Mouse (Mus musculus): ENCODE measurements around the gene Camsap2. TPM values are rescaled to one million over a fixed set of nuclear protein-coding genes. Genes with fewer than 3 reads are reported as not detected.

Camsap2 gene
- polyA plus RNA-seq, 1 experiment from 2014 or later: 59.5 TPM

DNA sequence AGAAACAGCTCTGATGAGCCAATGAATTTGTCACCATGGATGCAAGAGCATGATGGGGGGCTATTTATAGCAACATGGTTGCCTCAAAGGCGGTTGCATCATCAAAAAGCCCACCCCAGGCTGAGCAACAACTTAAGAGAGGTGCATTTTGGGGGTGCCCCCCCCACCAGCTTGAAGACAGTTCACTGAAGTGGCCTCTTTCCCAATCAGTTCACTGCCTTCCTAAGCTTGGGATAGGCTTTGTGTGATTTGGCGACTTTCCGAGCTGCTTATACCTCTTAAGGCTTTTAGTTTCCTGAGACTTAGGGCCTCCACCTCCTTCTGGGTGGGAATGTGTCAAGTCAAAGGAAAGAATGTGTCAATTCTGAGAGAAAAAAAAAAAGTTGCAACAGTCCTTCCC lies 20.1 kb upstream of the Camsap2 start:
- no peak overlapping the region for H3K4me2 ChIP-seq (replicated peaks)
- no peaks in the 10 kb centered on the region for H3K4me1 ChIP-seq (replicated peaks; ENCODE audit: control insufficient read depth, insufficient read depth, low read length)
- H3K9ac ChIP-seq: no peak overlapping the region
- WGBS: 76% methylated on average over 3 of the region's 3 CpGs
- no peaks in the 10 kb centered on the region for H3K36me3 ChIP-seq (replicated peaks; ENCODE audit: control insufficient read depth, insufficient read depth)
- no peak overlapping the region for H3K27ac ChIP-seq
- DNase-seq (ENCODE audit: low spot score) (no peak), ATAC-seq (ENCODE audit: low FRiP score) (no peak)
- no peaks in the 10 kb centered on the region for H3K27me3 ChIP-seq (ENCODE audit: control insufficient read depth, insufficient read depth, low read length)
- H3K9me3 ChIP-seq (ENCODE audit: control insufficient read depth, low read length): no peaks in the 10 kb centered on the region
- H3K4me3 ChIP-seq (replicated peaks; ENCODE audit: low read length): no peak overlapping the region

DNA sequence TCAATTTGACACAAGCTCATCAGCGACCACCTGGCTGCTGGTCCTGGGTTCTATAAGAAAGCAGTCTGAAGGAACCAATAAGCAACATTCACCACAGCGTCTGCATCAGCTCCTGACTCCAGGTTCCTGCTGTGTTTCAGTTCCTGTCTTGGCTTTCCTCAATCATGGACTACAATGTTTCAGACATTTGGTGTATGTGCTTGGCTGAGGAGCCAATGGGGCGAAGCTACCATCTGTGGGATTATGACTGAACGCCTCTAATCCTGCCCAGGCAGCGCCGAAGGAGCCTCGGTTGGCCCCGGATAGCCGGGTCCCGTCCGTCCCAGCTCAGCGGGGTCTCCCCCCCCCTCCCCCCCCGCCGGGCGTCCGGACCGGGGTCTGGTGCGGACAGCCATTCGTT lies 18.8 kb upstream of the Camsap2 start:
- Histone ChIP-seq H3K27me3 (ENCODE audit: control insufficient read depth, insufficient read depth, low read length) (no peaks in the 10 kb centered on the region), H3K4me3 (replicated peaks; ENCODE audit: low read length) (no peak overlapping the region), H3K4me2 (replicated peaks) (no peak overlapping the region), H3K9me3 (ENCODE audit: control insufficient read depth, low read length) (no peaks in the 10 kb centered on the region), H3K4me1 (replicated peaks; ENCODE audit: control insufficient read depth, insufficient read depth, low read length) (no peaks in the 10 kb centered on the region), H3K27ac (no peak overlapping the region), H3K36me3 (replicated peaks; ENCODE audit: control insufficient read depth, insufficient read depth) (no peaks in the 10 kb centered on the region), H3K9ac (no peak overlapping the region)
- ATAC-seq (ENCODE audit: low FRiP score) (no peak), DNase-seq (ENCODE audit: low spot score) (no peak)
- 58% methylated on average over 19 of the region's 19 CpGs for WGBS

DNA sequence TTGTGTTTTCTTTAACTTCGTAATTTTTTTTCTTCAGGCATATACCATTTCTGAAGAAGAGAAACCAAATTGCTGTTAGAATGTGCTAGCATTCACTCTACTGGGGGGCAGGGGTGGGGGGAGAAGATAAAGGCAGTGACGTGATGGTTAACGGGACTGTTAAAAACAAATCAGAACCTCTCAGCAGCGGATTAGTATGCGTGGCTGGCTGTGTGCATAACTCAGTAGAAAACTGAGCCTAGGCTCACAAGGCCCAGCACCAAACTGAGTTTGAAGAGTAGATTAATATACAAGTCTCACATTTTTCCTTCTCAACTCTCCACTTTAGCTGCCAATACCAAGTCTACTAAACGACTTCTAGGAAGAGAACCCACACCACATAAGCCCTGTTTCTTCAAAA lies 17.1 kb upstream of the Camsap2 start:
- Histone ChIP-seq H3K9me3 (ENCODE audit: control insufficient read depth, low read length) (no peaks in the 10 kb centered on the region), H3K36me3 (replicated peaks; ENCODE audit: control insufficient read depth, insufficient read depth) (no peaks in the 10 kb centered on the region), H3K4me2 (replicated peaks) (no peak overlapping the region), H3K4me3 (replicated peaks; ENCODE audit: low read length) (no peak overlapping the region), H3K9ac (no peak overlapping the region), H3K27me3 (ENCODE audit: control insufficient read depth, insufficient read depth, low read length) (no peaks in the 10 kb centered on the region), H3K27ac (no peak overlapping the region), H3K4me1 (replicated peaks; ENCODE audit: control insufficient read depth, insufficient read depth, low read length) (no peaks in the 10 kb centered on the region)
- 64% methylated on average over 6 of the region's 6 CpGs for WGBS
- ATAC-seq (ENCODE audit: low FRiP score) (no peak), DNase-seq (ENCODE audit: low spot score) (no peak)

DNA sequence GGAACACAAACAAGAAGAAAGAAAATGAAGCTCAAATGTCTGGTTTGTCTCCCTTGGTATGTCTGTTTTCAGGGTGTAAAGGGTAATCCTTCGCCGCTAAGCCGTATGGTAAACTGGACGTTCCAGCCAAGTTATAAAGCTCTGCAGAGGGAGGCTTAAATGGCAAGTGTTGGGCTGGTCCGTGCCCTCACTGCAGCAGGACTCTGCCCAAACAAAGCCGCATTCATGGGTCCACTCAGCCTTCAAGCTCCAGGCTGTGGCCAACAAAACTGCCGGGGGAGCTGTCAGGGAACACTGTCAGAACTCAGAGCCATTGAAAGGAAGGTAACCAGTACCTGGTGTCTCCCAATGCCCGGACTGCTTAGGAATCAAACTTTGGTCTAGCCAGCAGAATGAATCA lies 16.7 kb upstream of the Camsap2 start:
- no peaks in the 10 kb centered on the region for H3K27me3 ChIP-seq (ENCODE audit: control insufficient read depth, insufficient read depth, low read length)
- ATAC-seq (ENCODE audit: low FRiP score): no peak; the same call in 1 of the 2 replicates
- H3K9me3 ChIP-seq (ENCODE audit: control insufficient read depth, low read length): no peaks in the 10 kb centered on the region
- no peaks in the 10 kb centered on the region for H3K36me3 ChIP-seq (replicated peaks; ENCODE audit: control insufficient read depth, insufficient read depth)
- H3K27ac ChIP-seq: 0 out of 2 replicates have a peak overlapping the region, but pooled peaks have one; percentile 22
- no peak overlapping the region for H3K9ac ChIP-seq
- no peaks in the 10 kb centered on the region for H3K4me1 ChIP-seq (replicated peaks; ENCODE audit: control insufficient read depth, insufficient read depth, low read length)
- 49% methylated on average over 8 of the region's 8 CpGs for WGBS
- no peak overlapping the region for H3K4me2 ChIP-seq (replicated peaks)
- H3K4me3 ChIP-seq (replicated peaks; ENCODE audit: low read length): no peak overlapping the region
- DNase-seq (ENCODE audit: low spot score): no peak

DNA sequence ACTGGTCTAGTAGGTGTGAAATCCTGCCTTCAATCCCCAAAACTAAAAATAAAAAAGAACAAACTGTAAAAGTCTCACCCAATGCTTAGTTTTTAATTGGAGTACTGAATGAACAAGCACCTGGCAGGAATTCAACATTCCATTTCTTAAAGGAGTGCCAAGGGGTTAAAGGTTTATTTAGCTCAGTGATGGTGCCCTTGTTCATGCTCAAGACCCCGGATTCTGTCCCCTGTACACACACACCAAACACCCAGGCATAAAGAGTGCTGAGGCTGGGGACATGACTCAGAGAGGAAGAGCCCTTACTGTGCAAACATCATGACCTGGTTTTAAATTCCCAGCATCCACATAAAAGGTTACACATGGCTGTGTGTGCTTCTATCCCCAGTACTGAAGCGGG lies 15.5 kb upstream of the Camsap2 start:
- no peaks in the 10 kb centered on the region for H3K36me3 ChIP-seq (replicated peaks; ENCODE audit: control insufficient read depth, insufficient read depth)
- no peaks in the 10 kb centered on the region for H3K9me3 ChIP-seq (ENCODE audit: control insufficient read depth, low read length)
- DNase-seq (ENCODE audit: low spot score): no peak
- 79% methylated on average over 2 of the region's 2 CpGs for WGBS
- no peak overlapping the region for H3K27ac ChIP-seq
- H3K4me2 ChIP-seq (replicated peaks): no peak overlapping the region
- no peaks in the 10 kb centered on the region for H3K27me3 ChIP-seq (ENCODE audit: control insufficient read depth, insufficient read depth, low read length)
- H3K4me3 ChIP-seq (replicated peaks; ENCODE audit: low read length): no peak overlapping the region
- ATAC-seq (ENCODE audit: low FRiP score): no peak
- no peak overlapping the region for H3K9ac ChIP-seq
- no peaks in the 10 kb centered on the region for H3K4me1 ChIP-seq (replicated peaks; ENCODE audit: control insufficient read depth, insufficient read depth, low read length)

DNA sequence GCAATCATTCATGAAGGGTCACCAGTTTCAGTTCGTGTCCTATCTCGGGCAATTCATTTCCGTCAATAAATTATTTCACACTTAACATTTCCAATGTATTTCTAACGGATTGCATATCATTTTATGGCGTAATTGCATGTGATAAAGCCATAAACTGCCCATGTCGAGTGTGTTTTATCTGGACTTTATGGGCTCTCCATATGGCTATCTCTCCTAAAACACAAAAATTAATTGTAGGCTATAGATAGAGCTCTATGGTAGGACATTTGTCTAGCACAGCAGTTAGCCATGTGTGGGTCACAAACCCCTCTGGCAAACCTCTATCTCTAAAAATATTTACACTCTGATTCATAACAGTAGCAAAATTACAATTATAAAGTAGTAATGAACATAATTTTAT lies 15.0 kb upstream of the Camsap2 start:
- ATAC-seq (ENCODE audit: low FRiP score): no peak
- Histone ChIP-seq H3K36me3 (replicated peaks; ENCODE audit: control insufficient read depth, insufficient read depth) (no peaks in the 10 kb centered on the region), H3K9ac (no peak overlapping the region), H3K4me1 (replicated peaks; ENCODE audit: control insufficient read depth, insufficient read depth, low read length) (no peaks in the 10 kb centered on the region), H3K27ac (no peak overlapping the region), H3K27me3 (ENCODE audit: control insufficient read depth, insufficient read depth, low read length) (no peaks in the 10 kb centered on the region), H3K9me3 (ENCODE audit: control insufficient read depth, low read length) (no peaks in the 10 kb centered on the region), H3K4me2 (replicated peaks) (no peak overlapping the region), H3K4me3 (replicated peaks; ENCODE audit: low read length) (no peak overlapping the region)
- DNase-seq (ENCODE audit: low spot score): no peak
- WGBS: 87% methylated on average over 6 of the region's 6 CpGs

DNA sequence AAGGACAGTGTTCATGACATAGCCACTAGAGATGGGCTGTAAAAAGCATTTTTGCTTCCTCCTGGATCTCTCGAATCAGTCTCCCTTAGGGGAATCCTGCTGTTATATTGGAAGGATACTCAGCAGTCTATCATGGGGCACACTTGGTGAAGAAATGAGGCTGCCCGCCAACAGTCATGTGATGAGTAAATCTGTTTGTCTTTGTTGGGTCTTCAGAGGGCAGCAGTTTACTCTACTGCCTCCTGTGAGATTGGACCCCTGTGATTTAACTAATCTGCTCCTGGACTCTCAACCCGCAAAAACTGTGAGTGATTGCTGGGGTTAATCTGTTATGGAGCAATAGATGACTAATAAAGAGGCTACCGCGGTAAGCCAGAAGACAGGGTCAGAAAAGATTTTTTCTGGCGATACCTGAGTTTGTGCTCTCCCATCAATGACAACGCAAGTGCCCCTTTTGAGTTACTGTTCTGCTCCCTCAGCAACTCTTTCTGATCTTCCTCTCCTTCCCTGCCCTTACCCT lies 13.0 kb upstream of the Camsap2 start:
- Histone ChIP-seq H3K4me3 (replicated peaks; ENCODE audit: low read length) (no peak overlapping the region), H3K27me3 (ENCODE audit: control insufficient read depth, insufficient read depth, low read length) (no peaks in the 10 kb centered on the region), H3K4me1 (replicated peaks; ENCODE audit: control insufficient read depth, insufficient read depth, low read length) (no peaks in the 10 kb centered on the region), H3K9me3 (ENCODE audit: control insufficient read depth, low read length) (no peaks in the 10 kb centered on the region), H3K9ac (no peak overlapping the region), H3K27ac (no peak overlapping the region), H3K36me3 (replicated peaks; ENCODE audit: control insufficient read depth, insufficient read depth) (no peaks in the 10 kb centered on the region), H3K4me2 (replicated peaks) (no peak overlapping the region)
- no peak for DNase-seq (ENCODE audit: low spot score)
- WGBS: 76% methylated on average over 7 of the region's 7 CpGs
- no peak for ATAC-seq (ENCODE audit: low FRiP score)

DNA sequence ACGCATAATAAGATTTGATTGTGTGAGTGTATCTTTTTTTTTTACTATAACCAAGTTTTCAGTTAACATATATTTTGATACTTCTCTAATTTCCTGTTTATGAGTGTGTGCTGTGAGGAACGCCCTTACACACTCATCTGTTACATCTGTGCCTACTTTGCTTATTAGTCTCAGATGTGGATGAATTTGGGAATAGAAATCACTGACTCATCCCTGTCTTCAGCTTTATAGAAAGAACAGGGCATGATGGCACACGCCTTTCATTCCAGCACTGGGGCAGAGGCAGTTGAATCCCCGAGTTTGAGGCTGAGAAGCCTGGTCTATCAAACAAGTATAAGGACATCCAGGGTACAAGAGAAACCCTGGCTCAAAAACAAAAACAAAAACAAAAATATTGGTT lies 9.7 kb upstream of the Camsap2 start:
- Histone ChIP-seq H3K36me3 (replicated peaks; ENCODE audit: control insufficient read depth, insufficient read depth) (no peaks in the 10 kb centered on the region), H3K27ac (no peak overlapping the region), H3K4me2 (replicated peaks) (no peak overlapping the region), H3K4me1 (replicated peaks; ENCODE audit: control insufficient read depth, insufficient read depth, low read length) (0 out of 2 replicates have a peak, but pooled peaks cover 1% of the 10 kb centered on the region), H3K4me3 (replicated peaks; ENCODE audit: low read length) (no peak overlapping the region), H3K9me3 (ENCODE audit: control insufficient read depth, low read length) (no peaks in the 10 kb centered on the region), H3K27me3 (ENCODE audit: control insufficient read depth, insufficient read depth, low read length) (no peaks in the 10 kb centered on the region), H3K9ac (no peak overlapping the region)
- DNase-seq (ENCODE audit: low spot score): no peak
- ATAC-seq (ENCODE audit: low FRiP score): no peak
- 85% methylated on average over 4 of the region's 4 CpGs for WGBS

DNA sequence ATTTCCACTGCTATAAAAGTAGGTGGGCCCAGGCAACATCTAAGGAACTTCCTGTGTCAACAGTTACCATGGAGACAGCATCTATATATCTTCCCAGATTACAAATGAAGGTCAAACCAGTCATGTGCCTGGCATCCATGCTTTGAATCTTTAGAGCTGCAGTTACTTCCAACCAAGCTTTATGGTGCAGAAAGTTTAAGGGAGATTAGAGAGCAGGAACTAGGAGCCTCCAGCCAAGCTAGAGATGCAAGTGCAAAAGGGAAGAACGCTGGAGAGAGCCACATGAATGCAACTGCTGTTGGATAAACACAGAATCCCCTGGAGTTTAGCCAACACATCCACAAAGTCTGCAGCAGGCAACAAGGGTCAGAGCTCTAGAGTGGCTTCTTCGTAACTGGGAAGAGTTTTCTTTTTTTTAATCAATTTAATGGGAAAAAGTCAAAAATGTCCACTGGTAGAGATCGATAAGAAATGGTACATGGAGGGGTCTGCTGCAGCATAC lies 4.8 kb upstream of the Camsap2 start:
- Histone ChIP-seq H3K36me3 (replicated peaks; ENCODE audit: control insufficient read depth, insufficient read depth) (no peaks in the 10 kb centered on the region), H3K27ac (no peak overlapping the region), H3K9me3 (ENCODE audit: control insufficient read depth, low read length) (no peaks in the 10 kb centered on the region), H3K4me1 (replicated peaks; ENCODE audit: control insufficient read depth, insufficient read depth, low read length) (0 out of 2 replicates have a peak, but pooled peaks cover 4% of the 10 kb centered on the region), H3K4me3 (replicated peaks; ENCODE audit: low read length) (no peak overlapping the region), H3K9ac (no peak overlapping the region), H3K27me3 (ENCODE audit: control insufficient read depth, insufficient read depth, low read length) (no peaks in the 10 kb centered on the region), H3K4me2 (replicated peaks) (no peak overlapping the region)
- no peak for DNase-seq (ENCODE audit: low spot score)
- no peak for ATAC-seq (ENCODE audit: low FRiP score)
- 66% methylated on average over 3 of the region's 3 CpGs for WGBS

DNA sequence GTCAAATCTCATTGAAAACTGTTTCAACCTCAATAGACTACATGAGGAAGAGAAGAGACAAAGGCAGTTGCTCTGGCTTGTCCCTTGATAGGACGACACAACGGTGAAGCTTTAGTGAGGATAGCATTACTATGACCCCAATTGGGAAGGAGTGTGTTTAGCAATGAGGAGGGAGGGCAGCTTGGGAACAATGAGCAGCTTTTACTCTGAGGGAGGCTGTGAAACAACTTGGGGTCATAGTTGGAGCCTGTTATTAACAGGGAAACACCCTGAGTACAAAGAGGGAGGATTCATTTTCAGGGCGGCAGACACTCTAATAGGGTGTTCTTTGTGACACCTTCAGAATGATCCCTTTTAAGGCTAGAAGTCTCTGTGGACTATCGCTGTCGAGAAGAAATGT lies 2.2 kb upstream of the Camsap2 start:
- H3K9me3 ChIP-seq (ENCODE audit: control insufficient read depth, low read length): no peaks in the 10 kb centered on the region
- no peak overlapping the region for H3K4me3 ChIP-seq (replicated peaks; ENCODE audit: low read length)
- H3K4me1 ChIP-seq (replicated peaks; ENCODE audit: control insufficient read depth, insufficient read depth, low read length): peaks cover 11% of the 10 kb centered on the region
- no peak overlapping the region for H3K9ac ChIP-seq
- no peak overlapping the region for H3K27ac ChIP-seq
- 76% methylated on average over 5 of the region's 5 CpGs for WGBS
- no peak for ATAC-seq (ENCODE audit: low FRiP score)
- no peaks in the 10 kb centered on the region for H3K27me3 ChIP-seq (ENCODE audit: control insufficient read depth, insufficient read depth, low read length)
- no peaks in the 10 kb centered on the region for H3K36me3 ChIP-seq (replicated peaks; ENCODE audit: control insufficient read depth, insufficient read depth)
- H3K4me2 ChIP-seq (replicated peaks): no peak overlapping the region
- no peak for DNase-seq (ENCODE audit: low spot score)
